Comparison of ENCODE assay signal across 11 mouse cellular contexts in the genomic region with DNA sequence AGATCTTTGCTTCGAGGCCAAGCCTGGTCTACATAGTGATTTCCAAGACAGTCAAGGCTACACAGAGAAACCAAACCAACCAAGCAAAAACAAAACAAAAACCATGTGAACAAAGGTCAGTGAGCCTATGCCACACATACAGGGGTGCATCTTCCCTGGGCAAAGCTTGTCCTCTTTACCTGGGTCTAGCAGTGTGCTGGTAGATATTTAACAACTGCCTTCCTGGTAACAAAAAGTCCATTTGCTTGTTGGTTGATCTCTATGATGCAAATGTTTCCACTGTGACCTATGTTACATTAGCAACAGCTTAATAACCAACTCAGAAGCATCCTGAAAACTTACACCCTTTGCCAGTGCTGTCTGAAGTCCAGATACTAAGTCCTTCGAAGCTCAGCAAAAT.
"Had no signal": no experiment of that assay in that cellular context is flagged by ENCODE, and none has a peak within 500 bp of the region (broad histone marks: within the 10 kb centered on the region; RNA-seq: fewer than 3 reads in every experiment).

No protein-coding gene starts in this region.

- H3K36me3 ChIP-seq: intestine, embryonic 15.5 days; limb, embryonic 15.5 days; liver, embryonic 13.5 days; midbrain, embryonic 12.5 days; neural tube, embryonic 13.5 days; stomach, embryonic 15.5 days had no signal

- ATAC-seq: intestine, embryonic 15.5 days; midbrain, embryonic 16.5 days had no signal

- H3K4me3 ChIP-seq: intestine, embryonic 15.5 days; limb, embryonic 15.5 days; liver, embryonic 13.5 days; midbrain, embryonic 12.5 days; neural tube, embryonic 13.5 days; stomach, embryonic 15.5 days had no signal

- H3K9ac ChIP-seq: intestine, embryonic 15.5 days; limb, embryonic 15.5 days; liver, embryonic 13.5 days; midbrain, embryonic 12.5 days; neural tube, embryonic 13.5 days; stomach, embryonic 15.5 days had no signal

- DNase-seq: layer of hippocampus, adult 9-11 months; layer of hippocampus, postnatal 36 days; liver, embryonic 13.5 days; right cerebral cortex, postnatal 14 days; thymus, postnatal 14 days had no signal

- H3K4me1 ChIP-seq: intestine, embryonic 15.5 days; limb, embryonic 15.5 days; midbrain, embryonic 12.5 days; neural tube, embryonic 13.5 days; stomach, embryonic 15.5 days had no signal

- H3K4me2 ChIP-seq: intestine, embryonic 15.5 days; limb, embryonic 15.5 days; liver, embryonic 13.5 days; midbrain, embryonic 12.5 days; neural tube, embryonic 13.5 days; stomach, embryonic 15.5 days had no signal

- H3K27ac ChIP-seq: intestine, embryonic 15.5 days; limb, embryonic 15.5 days; liver, embryonic 13.5 days; midbrain, embryonic 12.5 days; neural tube, embryonic 13.5 days; stomach, embryonic 15.5 days had no signal

- H3K27me3 ChIP-seq: intestine, embryonic 15.5 days; limb, embryonic 15.5 days; liver, embryonic 13.5 days; midbrain, embryonic 12.5 days; neural tube, embryonic 13.5 days; stomach, embryonic 15.5 days had no signal

- H3K9me3 ChIP-seq: intestine, embryonic 15.5 days; limb, embryonic 15.5 days; liver, embryonic 13.5 days; neural tube, embryonic 13.5 days; stomach, embryonic 15.5 days had no signal
